Mouse (Mus musculus) adrenal gland, postnatal 4 days (tissue): ENCODE results near the gene Hpse2. TPM values are rescaled to one million over a fixed set of nuclear protein-coding genes. Genes with fewer than 3 reads are reported as not detected.
"Not testable (repeated sequence)": the region's sequence is repeated elsewhere in the genome, so short reads cannot be mapped to it uniquely, and the experiment has no call there.

Experiments
- DNase-seq, 2 experiments: peaks; one replicate each; pipeline ENCODE4 v3.0.0; 2021 to 2022; ENCODE audit warnings: low spot score in 2 of 2, mixed read lengths in 2 of 2
- long read RNA-seq, 2 experiments: library from polyadenylated mRNA; stranded (forward); transcript quantifications; one replicate each; pipeline ENCODE4 v2.0.0; 2021
- total RNA-seq, 2 experiments: library from RNA; stranded (reverse); gene quantifications; 2 replicates each; pipeline ENCODE4 v1.2.3; 2021

Hpse2 gene
- total RNA-seq: under 1 TPM in 1 of 2 experiments, not detected in 1; 0.11 TPM
- long read RNA-seq, experiment 1, partial matches to known transcripts: 0 of 2 reads
- long read RNA-seq, experiment 1, other reads (novel, unspliced or antisense): 2 of 2 reads
- long read RNA-seq, experiment 2, partial matches to known transcripts: 0 of 1 reads
- long read RNA-seq, experiment 2, other reads (novel, unspliced or antisense): 1 of 1 reads

DNA sequence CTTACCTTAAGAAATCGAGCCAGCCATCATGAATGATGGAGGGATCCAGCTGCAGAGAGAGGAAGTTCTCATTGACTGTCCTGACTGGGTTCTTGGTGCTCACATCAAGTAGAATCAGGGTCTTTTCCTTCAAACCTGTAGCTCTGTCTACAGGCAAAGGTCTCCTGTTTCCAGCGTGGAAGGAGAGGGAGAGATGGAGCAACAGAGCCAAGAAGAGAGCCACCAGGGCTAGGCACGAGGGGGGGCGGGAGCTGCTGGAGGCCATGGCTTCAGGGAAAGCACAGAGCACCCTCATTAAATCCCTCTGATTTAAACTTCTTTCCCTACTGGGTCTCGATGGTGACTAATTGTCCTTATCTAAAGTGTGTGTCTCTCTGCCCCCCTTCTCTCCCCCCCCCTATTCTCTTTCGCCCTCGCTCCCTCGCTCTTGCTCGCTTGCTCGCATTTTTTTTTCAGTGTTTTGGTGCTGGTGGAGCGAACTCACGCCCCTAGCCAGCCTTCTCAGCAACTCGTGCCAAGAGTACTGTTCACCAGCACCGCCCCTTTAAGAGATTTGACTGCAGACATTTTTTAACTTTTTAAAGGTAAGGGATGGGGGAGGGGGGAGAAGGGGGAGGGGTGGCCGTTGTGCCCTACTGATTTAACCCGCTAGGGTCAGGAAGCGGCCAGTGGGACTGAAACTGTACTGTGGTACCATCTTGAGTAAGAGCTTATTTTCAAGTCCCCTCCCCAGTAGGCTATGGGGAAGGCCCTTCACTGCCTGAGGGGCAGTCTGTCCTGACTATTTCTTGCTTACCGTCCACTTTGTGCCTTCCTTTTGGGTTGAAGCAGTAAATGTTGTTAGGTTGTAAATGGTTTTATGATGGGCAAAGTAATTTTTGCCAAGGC lies at the start of gene Hpse2:
Hpse2 (minus strand) TSS at position 339 of the 888 bp plus-strand sequence.
- DNase-seq: no peak

DNA sequence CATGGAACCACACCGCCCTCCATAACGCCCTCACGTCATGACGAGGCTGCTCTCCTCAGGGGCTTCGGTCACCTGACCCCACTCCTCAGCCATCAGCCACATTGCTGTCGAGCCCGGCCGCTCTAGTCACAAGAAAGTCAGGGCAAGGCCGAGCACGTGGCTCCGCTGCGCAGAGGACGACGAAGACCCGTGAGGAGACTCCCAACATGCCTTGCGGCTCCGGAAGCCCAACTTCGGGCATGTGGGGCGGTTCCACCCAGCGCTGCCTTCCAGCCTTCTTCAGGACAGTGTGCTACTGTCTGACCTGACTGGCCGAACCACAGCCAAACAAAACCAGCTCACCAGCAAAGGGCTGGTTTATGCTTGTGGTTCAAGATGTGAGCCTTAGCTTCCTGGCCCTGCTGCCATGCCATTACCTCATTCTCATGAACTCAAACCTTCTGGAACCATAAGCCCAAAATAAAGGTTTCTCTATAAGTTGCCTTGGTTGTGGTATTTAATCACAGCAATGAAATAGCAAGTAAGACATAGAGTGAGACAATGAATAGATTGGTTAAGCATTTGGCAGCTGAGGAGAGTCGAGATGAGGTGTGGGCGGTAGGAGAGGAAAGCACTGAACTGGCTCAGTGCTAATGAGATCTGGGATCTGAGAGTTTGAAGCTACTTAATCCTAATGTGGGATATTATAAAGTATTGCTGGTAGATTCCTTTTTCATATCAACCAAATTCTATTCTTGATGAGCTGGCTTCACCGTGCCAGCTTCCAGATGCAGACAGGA lies 39.5 kb upstream of the Hpse2 start:
- no peak for DNase-seq

DNA sequence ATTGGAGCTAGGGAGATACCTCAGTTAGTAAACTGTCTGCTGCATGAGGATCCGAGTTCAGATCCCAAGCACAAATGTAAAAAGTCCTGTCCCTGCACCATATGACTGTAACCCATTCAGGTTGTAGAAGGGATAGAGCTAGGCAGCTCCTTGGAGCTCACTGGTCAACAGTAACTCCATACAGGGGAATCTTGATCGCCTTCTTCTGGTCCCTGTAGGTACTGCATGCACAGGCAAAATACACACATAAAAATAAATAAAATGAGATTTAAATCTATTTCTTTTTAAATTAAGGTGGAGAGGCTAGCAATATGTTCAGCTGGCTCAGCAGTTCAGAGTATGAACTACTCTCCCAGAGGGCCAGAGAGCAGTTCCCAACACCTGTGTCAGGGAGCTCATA lies 35.9 kb upstream of the Hpse2 start:
- no peak for DNase-seq

DNA sequence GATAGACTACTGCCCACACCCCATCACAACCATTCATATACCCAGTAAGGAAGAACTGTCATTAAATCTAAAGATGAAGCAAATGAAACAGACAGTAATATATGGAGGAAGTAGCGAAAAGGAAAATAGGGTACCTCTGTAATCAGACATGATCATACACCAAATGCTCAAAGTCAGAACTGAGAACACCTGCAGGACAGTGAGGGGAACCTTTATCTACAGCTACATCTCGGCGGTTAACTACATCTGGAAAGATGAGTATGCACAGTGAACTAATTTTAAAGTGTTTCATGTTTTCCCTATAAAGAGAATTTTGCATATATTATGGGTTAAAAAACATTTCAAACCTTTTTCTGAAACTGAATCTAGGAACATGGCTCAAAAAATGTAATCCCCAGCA lies 32.4 kb upstream of the Hpse2 start:
- DNase-seq: no peak

DNA sequence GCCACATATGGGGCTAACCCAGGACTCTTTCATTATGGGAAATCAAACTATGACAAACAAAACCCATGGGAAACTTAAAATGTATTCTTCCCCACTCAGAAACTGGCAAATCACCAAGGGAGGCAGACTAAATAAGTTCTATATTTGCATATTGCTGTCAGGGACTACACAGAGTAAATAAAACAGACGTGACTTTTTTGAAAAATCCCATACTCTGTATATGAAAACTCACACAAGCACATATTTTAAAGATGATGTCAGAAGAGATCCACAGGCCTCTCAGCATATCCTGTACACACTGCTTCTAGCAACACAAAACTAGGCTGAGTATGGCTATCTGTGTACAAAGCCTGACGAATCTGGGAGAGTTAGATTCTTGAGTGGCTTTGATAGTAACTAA lies 27.4 kb upstream of the Hpse2 start:
- no peak for DNase-seq

DNA sequence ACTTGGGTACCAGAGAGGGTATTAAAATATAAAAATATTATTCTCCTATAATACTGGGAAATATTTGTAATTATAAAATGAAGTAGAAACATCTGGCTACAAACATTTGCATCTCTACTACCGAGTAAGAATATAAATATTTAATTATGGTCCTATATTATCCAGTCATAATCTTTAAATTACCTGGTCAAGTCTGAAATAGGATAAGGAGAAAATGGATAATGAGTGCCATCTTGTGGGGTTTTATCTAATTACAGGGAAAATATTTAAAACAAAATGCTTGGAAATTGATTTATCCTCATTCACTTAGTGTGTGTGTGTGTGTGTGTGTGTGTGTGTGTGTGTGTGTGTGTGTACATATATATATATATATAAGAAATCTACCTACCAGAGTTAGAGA lies 19.0 kb upstream of the Hpse2 start:
- DNase-seq: no peak

DNA sequence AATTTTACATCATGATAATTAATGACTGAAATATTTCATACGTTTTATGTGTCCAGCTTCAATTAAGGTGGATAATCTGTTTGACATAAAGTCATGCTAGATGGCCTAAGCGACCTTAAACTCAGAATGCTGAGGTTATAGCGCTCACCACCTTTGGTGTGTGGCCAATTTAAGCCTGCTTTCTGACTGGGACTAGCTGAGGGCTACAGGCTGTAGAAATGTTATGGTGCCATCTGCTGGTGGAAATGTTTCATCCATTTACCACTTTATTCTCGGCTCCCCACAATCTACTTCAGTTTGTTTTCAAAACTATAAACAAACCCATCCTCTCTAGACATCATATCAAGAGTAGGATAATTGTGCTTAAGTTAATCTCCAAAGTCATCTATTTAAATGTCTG lies 8.2 kb upstream of the Hpse2 start:
- DNase-seq: no peak

DNA sequence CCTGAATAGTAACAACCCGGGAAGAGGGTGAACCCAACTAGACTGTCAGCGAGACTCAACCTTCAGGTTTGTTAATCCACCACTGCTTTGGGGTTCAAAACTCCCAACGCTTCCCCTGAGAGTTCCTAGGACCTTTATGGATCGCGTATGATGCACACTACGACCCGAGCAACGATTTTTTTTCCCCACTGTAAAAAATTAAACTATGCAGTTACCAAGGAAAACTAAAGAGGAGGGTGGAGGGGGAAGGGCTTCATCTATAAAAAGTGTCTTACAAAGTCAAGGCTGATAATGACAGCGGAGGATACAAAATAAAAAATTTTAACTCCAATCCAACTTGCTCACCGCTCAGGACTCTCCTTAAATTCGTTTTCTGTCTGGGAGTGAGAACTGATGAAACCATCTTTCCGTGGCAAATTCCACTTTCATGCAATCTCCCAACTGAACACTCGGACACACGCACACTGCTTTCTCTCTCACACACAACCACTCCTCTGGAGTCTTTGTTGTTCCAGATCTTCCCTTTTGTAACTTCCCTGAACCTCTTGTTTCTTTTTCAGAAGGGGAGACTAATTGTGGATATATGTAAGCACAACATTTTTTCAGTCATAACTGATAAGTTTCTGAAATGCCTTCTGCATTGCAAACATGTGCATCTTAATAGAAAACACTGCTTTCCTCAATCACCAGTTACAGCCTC lies 934 bp downstream of the Hpse2 start:
- no peak for DNase-seq

DNA sequence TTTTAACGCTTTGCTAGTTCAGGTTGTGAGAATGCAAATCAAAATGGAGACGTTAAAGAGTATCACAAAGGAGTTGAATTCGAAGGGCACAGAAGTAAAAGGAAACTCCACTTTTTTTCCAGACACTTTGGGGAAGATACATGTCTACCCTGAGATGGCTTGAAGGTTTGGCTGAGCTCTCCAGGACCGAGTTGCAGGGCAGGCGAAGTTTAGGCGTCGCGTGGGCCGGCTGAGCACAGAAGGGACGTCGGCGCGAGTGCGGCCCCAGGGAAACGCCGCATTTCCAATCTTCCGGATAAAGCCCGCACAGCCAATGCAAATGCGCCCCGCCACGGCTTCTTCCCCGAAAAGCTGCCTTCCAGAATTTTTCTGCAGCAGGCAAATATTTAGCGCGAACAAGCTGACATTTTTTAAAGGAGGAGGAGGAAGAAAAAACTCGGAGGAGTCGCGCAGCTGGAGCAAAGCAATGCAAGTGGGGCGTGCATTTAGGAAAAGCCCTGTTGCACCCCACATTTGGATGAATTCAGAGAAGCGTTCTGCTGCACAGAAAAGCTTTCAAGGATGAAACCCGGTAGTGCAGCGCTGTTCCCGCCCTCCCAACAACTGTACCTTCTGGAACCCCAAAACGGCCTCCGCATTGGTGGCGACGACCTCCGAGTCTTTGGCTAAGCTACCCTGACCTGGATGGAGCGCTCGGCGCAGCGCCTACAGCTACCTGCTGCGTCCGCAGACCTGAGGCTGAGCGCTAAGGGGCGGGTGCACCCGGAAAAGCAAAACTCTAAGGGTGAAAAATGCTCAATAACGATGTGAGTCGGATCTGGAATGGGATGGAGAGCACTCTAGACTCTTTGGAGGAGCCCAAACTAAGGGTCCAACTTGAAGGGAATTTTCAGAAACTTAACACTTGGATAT lies 1.9 kb downstream of the Hpse2 start:
- DNase-seq: no peak

DNA sequence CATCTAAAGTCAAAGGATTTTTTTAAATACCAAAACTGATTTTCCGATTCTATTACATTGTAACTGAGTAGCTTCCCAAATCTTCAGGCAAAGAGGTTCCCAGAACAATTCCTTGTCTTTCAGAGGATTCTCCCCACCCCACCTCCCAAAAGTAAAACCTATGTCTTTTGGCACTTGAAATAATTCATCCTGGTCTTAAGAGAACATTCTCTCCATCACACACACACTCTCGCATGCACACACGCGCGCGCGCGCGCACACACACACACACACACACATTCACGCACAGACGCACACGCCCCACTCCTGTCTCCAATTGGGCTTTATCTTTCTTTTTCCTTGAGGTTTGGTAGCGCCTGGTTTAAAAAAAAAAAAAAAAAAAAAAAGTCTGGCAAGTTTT lies 2.7 kb downstream of the Hpse2 start:
- no peak for DNase-seq

DNA sequence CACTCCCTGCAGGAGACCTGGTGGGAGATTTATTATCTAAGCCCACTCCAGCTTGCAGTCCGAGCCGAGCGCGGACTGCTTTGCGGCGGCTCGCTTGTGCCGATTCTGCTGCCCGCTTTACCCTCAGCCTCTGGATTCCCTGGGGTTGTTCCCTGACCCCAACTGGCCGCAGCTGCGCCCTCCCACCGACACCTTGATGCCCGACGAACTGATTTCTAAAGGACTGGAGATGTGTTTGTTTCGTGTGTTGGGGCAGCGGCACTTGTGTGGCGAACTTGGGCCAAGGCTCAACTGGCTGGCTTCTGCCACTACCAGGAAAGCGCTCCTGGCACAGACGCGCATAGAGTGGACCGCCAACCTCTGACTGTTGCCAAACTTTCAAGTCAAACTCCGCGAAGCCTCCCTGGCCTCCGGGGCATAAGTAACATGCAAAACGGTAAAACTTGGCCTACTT lies 3.1 kb downstream of the Hpse2 start:
- DNase-seq: no peak

DNA sequence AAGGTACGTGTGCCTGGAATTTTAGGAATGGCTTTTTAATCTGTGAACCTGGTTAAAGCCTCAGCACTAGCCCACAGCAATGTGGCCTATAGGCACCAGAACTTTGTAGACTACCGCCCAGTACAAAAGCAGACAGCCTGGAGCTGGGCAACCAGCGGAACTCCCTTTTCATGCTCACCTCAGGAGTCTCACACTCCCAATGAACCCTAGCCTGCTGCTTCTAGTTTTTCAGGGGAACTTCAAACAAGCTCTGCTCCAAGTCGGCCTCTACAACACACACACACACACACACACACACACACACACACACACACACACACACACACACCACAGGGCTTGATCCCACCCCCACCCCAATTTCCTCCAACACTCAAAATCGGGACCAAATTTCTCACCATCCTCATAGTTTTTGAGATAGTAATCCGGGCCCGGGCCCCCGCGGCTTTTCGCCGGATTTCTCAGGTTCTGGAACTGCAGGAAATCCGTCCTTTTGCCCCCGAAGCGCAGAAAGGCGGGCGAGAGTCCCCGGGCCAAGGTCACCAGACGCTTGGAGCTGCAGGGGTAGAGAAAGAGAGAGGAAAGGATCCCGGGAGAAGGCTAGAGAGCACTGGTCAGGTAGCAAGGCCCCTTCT lies 3.7 kb downstream of the Hpse2 start:
- DNase-seq: no peak

DNA sequence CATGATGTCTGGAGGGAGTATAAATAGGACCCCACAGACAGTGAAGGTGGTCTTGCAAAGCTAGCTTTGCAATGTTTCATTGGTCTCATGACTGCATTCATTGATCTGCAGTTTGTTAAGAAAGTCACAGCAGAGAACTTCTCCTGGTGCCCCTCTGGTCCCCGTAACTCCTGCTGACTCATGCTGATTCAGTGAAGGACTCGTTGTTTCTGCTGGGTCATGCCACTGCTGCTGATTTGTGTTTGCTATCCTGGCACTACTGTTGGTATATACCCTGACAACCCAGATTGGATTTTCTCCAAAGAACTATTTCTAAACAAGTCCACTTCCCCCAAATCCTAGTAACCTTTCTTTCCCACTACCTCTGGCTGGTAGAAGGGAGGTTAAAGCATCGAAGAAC lies 29.3 kb downstream of the Hpse2 start:
- no peak for DNase-seq

DNA sequence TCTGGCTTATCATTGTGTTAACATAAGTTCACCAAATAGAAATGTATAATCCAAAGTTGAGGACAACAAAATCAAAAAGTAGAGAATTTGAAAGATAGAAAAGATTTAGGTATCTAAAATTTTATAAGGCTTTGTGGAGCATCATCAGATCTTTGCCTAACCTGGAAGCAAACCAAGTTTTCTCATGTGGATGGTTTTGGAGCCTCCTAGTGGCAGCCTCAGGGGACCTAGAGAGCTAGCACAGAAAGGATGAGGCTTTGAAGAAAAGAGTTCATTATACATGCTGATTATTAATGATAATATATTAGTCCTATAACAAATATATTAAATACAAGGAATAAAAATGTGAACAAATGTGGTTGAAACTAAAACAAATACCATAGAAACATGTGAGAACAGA lies 77.0 kb downstream of the Hpse2 start:
- DNase-seq: peak in 1 of 2 experiments; percentile 4

DNA sequence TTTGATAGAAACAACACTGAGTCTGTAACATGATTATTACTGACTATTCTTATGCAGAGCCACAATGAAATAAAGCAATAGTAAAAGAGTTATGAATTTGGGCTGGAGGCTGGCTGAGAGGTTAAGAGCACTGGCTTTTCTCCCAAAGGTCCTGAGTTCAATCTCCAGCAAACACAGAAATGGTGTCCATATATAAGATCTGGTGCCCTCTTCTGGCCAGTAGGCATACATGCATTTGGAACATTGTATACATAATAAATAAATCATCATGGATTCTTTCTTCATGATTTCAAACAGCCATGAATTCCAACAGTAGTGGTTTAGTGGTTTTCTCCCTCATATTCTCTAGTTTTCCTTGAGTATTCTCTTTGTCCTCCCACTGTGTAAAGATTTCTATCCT lies 81.4 kb downstream of the Hpse2 start:
- DNase-seq: no peak

DNA sequence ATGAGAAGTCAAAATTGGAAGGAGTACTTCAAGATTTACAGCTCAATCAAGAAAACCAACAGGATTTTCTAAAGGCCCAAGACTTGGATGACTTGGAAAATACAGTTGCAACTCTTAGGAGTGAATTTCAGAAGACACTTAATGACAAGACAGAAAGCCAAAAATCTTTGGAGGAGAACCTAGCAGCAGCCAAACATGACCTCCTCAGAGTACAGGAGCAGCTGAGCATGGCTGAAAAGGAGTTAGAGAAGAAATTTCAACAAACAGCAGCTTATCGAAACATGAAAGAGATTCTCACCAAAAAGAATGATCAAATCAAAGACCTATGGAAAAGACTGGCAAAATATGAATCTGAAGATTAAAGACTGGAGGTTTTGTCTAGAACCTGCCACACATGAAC lies 106.8 kb downstream of the Hpse2 start:
- not testable (repeated sequence) for DNase-seq

DNA sequence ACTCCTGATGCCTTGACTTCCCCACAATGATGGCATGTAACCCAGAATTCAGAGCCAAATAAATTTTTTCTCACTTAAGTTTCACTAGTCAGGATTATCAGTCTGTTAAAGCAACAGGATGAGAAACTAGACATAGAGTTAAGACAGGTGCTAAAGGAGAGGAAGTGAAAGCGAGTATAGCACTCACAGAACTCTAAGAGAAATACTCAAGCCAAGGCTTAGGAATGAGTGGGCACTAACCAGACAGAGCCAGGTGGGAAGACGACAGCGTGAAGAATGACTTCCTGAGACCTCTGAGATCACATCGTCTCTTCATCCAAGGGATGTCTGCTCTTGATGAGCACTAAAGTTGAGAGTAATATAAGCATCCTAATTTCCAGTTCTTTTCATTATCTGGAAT lies 144.2 kb downstream of the Hpse2 start:
- DNase-seq: no peak

DNA sequence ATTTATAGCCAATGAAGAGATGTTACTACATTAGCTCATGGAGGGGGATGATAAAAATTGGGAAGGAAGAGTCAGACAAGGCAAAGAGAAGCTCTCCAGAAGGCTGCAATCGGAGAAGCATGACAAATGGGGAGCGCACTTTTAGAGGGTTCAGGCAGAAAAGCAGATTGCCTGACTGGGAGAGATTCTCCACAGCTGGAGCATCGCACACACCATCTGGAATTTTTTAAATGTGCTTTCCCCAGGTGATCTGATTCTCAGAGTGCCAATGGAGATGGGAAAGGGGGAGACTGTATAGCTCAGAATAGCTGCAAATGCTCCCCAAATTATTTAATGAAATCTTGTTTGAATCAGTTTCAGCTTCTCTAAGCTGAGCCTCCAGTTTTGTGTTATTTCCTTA lies 156.4 kb downstream of the Hpse2 start:
- DNase-seq: no peak

DNA sequence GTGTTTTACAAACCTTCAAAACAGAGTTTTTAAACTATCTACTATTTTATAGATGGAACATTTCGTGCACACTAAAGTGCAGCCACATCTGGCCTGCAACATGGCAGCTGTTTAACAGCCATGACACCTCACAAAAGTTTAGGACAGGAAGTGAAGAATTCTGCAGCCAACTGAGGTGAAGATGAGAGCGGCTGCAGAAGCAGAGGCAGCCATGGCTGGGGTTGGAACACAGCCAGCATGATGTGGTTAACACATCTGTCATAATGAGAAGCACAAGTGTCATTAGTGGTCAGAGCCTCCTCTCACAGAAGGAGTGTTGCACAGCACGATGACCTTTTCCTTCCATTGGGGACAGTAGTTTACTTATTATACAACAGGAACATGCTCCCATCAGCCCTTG lies 194.6 kb downstream of the Hpse2 start:
- no peak for DNase-seq

DNA sequence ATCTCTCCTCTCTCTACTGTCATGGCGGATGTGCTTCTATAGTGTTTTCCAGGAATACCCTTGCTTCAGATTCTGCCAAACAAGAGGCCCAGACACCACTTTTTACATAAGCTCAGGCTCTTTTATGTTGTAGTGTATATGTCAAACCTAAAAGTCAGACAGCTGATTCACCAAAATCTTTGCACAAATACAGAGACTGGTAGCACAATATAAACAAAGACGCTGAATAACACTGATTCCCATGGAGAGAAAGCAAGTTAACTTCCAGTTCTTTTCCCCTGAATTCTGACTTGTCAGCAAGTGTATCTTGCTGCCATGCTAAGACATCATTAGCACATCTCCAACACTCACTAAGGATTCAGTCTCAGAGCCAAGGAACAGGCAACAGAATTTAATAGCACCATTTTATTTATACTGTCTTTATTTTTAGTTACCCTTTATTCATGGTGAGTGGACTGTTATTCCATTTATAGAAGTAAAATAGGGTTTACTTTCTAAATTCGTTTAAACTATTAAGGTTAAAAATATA lies 212.7 kb downstream of the Hpse2 start:
- DNase-seq: no peak
